Mouse (Mus musculus) telencephalon, adult 2 months (tissue): ENCODE measurements around the gene Ice1.

Experiments used
- DNase-seq: peaks from one replicate; pipeline ENCODE4 v3.0.0-alpha.2; 2011; ENCODE audit warnings: low read depth, low spot score

Ice1 gene

GRCm38 (mm10) chr13:70574216-70574615 is 63.2 kb downstream of the Ice1 start:
- DNase-seq, result no peak

GRCm38 (mm10) chr13:70567889-70568288 is 69.5 kb downstream of the Ice1 start:
- no peak for DNase-seq

DNA sequence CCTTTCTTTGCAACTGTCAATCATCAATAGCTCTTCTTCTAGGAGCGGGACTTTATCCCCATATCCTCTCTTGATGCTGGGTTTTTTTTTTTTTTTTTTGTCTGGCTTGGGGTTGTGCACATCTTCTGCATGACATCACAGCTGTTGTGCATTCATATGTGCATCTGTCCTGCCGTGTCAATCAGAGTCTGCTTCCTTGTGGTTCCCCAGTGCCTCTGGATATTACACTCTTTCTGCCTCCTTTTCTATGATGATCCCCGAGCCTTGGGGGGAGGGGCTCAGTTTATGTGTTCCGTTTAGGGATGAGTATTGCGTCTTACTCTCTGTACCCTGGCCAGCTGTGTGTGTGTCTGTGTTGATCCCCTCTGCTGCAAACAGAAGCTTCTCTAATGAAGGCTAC is 84.0 kb downstream of the Ice1 start:
- DNase-seq, result no peak

GRCm38 (mm10) chr13:70547457-70547856 is 90.0 kb downstream of the Ice1 start:
- DNase-seq, result no peak

DNA sequence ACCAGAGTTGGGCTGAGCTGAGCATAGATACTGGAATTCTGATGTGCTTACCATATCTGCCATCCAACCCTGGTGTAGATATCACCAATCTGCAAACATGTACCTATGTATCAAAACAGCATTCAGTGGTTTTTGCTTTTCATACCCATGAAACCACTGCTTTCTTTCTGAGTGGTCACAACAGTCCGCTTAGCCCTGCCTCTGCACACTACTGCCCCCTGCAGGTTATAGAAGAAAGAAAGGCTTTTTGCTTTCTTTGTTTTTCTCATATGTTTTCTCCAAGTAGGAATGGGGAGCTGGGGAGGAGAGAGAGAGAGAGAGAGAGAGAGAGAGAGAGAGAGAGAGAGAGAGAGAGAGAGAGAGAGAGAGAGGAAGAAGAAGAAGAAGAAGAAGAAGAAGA is 92.2 kb downstream of the Ice1 start:
- peak; percentile 19 for DNase-seq

DNA sequence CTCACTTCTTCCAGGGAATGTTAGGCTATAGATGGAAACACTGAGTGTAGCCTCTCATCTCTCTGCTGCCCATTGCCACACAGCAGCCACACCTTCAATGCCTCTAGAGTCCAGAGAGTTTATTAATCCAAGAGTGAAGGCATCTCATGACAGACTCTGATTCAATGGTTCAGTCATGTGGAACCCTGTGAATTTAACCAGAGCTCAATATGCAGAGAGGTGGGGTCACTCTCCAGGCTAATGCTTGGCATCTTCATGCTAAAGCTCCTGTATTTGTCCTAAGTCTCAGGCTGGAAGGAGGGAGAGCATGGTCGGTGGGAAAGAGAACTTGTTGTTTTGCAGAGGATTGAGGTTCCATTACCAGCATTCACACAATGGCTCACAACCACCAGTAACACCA is 97.6 kb downstream of the Ice1 start:
- DNase-seq, result no peak

DNA sequence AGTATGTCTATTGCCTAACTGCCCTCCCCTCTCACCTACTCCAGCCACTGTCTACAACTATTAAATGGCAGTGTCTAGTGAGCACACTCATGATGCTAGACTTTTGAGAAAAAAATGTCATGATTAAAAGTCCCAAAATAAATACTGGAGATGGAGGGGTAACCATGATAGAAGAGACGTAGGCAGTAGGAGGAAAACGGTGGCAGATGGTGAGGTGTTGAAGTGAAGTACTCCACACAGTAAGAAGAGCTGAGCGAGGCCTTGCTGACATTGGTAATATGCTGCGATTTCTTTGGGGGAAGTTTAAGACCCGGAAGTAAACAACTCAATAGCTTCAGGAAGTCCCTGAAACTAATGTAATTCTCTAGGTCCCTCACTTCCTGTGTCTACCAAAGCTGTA is 104.0 kb downstream of the Ice1 start:
- peak; percentile 24 for DNase-seq

DNA sequence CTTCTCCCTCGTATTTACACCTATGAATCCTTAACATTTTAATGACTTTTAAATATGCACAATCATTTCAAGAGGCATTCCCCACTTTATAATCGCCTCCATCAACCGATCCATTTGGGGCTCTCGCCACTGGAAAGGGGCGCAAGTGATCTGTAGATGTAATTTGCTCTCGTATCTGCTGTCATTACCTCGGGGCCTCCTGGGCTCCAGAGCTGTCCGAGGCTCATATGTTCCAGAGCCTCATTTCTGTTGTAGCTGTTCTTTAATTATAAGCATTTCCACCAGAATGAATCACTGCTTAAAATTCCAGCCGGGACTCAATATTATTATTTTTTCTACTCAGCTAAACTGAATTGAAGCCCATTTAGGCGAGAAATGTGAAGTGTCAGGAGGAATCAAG is 104.7 kb downstream of the Ice1 start:
- DNase-seq, result no peak

GRCm38 (mm10) chr13:70517651-70518050 is 119.8 kb downstream of the Ice1 start:
- no peak for DNase-seq

DNA sequence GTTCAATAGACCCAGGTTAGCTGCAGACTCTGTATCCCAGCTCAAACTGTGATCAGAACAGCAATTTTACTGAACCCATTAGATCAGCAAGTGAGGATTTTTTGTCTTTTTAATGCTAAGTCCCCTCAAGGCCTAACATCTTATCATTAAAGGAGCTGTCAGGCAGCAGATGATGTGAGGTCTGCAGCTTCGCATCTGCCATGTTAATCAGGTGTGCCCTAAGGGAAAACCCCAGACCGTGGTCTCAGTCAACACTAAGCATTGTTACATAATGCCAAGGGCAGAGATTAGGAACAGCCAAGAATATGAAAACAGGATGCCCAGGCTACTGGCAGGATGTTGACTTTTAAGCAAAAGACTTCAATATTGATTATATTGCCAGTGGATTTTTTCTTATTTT is 122.4 kb downstream of the Ice1 start:
- no peak for DNase-seq

- DNase-seq, result no peak
Measured at GRCm38 (mm10) chr13:70510199-70510598, 127.2 kb downstream of the Ice1 start.

DNA sequence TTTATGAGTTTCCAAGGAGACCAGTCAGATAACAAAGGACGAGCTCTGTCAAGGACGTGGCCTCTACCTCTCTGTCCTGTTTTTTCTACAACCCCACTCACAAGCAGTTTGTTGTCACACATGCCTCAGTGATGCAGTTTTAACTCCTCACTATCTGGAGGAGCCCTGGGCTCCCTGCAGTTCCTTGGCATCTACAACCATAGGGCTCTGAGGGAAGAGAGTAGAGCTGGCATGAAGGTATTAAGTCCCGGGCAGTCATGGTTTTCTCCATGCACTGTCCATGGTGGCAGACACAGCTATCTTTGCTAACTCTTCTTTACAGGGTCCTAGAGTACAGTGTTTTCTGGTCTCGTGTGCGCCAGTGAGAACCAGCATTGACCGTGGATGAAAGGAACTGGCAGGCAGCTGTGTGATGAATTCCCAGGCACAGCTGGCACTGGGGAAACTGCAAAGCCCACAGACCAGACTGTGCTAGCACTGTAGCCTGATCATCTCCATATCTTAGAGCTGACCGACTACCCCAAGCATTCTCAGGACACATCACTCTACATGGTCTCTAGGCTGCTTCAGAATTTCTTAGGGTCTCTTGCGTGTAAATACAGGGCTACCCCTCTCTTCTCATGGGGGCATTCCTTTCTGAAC is 127.9 kb downstream of the Ice1 start:
- DNase-seq, result no peak

DNA sequence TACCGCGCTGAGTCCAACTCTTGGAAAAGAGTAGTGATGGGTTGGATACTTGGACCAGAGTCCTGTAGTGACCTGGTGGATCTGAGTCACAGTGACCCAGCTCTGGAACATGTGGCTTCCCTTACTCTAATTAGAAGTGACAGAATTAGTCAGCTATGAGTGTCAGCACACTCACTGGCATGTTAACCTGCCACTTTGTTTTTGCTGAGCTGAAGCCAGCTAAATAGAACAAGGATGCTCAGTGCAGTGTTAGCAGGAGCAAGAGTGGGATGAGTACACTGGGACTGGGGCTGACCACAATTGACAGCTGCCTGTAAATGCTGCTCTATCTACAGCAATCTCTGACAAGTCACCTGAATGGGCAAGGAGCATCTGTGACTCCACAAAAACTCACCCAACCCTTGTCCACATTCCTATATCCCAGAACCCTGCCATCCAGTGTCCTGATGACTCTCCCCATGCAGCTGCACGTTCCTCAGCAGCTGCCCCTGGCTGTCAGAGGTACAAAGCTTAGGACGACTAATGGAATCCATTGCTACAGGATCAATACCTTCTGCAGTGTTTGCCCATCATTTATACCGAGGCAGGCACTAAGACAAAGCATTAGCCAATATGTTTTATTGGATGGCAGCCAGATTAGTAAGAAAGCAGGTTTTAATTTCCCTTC is 128.6 kb downstream of the Ice1 start:
- DNase-seq, result no peak
